Mouse (Mus musculus): ENCODE data around the gene Gm44973.
"Not testable (repeated sequence)": the region's sequence is repeated elsewhere in the genome, so short reads cannot be mapped to it uniquely, and the experiment has no call there.

The Gm44973 gene

GRCm38 (mm10) chr7:5016920-5017319 is 1.6 kb downstream of the Gm44973 start:
- DNase-seq: no peak

GRCm38 (mm10) chr7:5017352-5017751 is 2.1 kb downstream of the Gm44973 start:
- peak; percentile 42 for DNase-seq

- no peak for DNase-seq
These were observed 2.6 kb downstream of the Gm44973 start for GRCm38 (mm10) chr7:5017931-5018330.

GRCm38 (mm10) chr7:5019576-5019975 is 4.3 kb downstream of the Gm44973 start:
- DNase-seq: not testable (repeated sequence)

- peak; percentile 100 for DNase-seq
These were observed 4.8 kb downstream of the Gm44973 start, which contains the start of the genes Zfp865 and Ccdc106 for GRCm38 (mm10) chr7:5020000-5020681. Gene Zfp865, plus strand, starts transcription at chr7:5020376. Gene Ccdc106, plus strand, starts transcription at chr7:5020553.

- no peak for DNase-seq
These were observed 5.4 kb downstream of the Gm44973 start for GRCm38 (mm10) chr7:5020685-5021084.

GRCm38 (mm10) chr7:5021197-5021596 is 5.9 kb downstream of the Gm44973 start:
- peak; percentile 27 for DNase-seq

- DNase-seq: no peak
These were observed 14.2 kb downstream of the Gm44973 start for GRCm38 (mm10) chr7:5029543-5029942.

- DNase-seq: no peak
These were observed 14.7 kb downstream of the Gm44973 start for GRCm38 (mm10) chr7:5029946-5030345.

- DNase-seq: no peak
These were observed 15.4 kb downstream of the Gm44973 start for GRCm38 (mm10) chr7:5030554-5031275.

GRCm38 (mm10) chr7:5031496-5031895 is 16.2 kb downstream of the Gm44973 start:
- no peak for DNase-seq

- no peak for DNase-seq
These were observed 18.5 kb downstream of the Gm44973 start, which contains the start of gene 4632433K11Rik for GRCm38 (mm10) chr7:5033818-5034217. Gene 4632433K11Rik, plus strand, starts transcription at chr7:5034118.

- no peak for DNase-seq
These were observed 20.3 kb downstream of the Gm44973 start for GRCm38 (mm10) chr7:5035628-5036027.

GRCm38 (mm10) chr7:5036136-5036535 is 20.8 kb downstream of the Gm44973 start:
- no peak for DNase-seq

GRCm38 (mm10) chr7:5037026-5037425 is 21.7 kb downstream of the Gm44973 start:
- DNase-seq: no peak

- no peak for DNase-seq
These were observed 22.2 kb downstream of the Gm44973 start for GRCm38 (mm10) chr7:5037467-5037866.

- DNase-seq: peak; percentile 96
These were observed 22.9 kb downstream of the Gm44973 start, which contains the start of gene Zfp784 for GRCm38 (mm10) chr7:5038109-5038732. Gene Zfp784, minus strand, starts transcription at chr7:5038446.

GRCm38 (mm10) chr7:5038940-5039339 is 23.6 kb downstream of the Gm44973 start:
- no peak for DNase-seq

- DNase-seq: no peak
These were observed 29.7 kb downstream of the Gm44973 start for GRCm38 (mm10) chr7:5044981-5045380.

- DNase-seq: no peak
These were observed 30.8 kb downstream of the Gm44973 start for GRCm38 (mm10) chr7:5046112-5046511.

GRCm38 (mm10) chr7:5047313-5047712 is 32.0 kb downstream of the Gm44973 start:
- no peak for DNase-seq

GRCm38 (mm10) chr7:5051193-5052192 is 36.2 kb downstream of the Gm44973 start, which contains the start of gene Zfp580:
Gene Zfp580, plus strand, starts transcription at chr7:5051538.
- peak; percentile 86 for DNase-seq
